Mouse (Mus musculus) T-cell, adult 66 days (primary cell): ENCODE measurements around the gene Pak1ip1. TPM values are rescaled to one million over a fixed set of nuclear protein-coding genes. Genes with fewer than 3 reads are reported as not detected.

Experiments
- total RNA-seq, 2 experiments: library from RNA; stranded (reverse); gene quantifications; 3 replicates in 1 of 2; 4 replicates in 1 of 2; pipeline ENCODE4 v1.2.4; 2023

Pak1ip1 gene
- 10 to 100 TPM; 70.5 to 81.3 TPM for total RNA-seq

GRCm38 (mm10) chr13:41000926-41001639 is at the start of gene Pak1ip1:
TSS of gene Pak1ip1 (plus strand) at chr13:41001023.

GRCm38 (mm10) chr13:41015829-41016634 is 15.2 kb downstream of the Pak1ip1 start, which contains the start of gene Tmem14c:
TSS of gene Tmem14c (plus strand) at chr13:41016292.

Other genes with a start within 250 kb of the Pak1ip1 start
- 1 to 10 TPM in 1 of 2 experiments, under 1 TPM in 1; 0.80 to 3.0 TPM for gene Gcnt2, start 141.3 kb upstream of the Pak1ip1 start, total RNA-seq
- 10 to 100 TPM; 49.4 to 49.8 TPM for gene Tmem14c, start 15.3 kb downstream of the Pak1ip1 start, total RNA-seq
- not detected for gene Mak, start 78.7 kb downstream of the Pak1ip1 start, total RNA-seq
- under 1 TPM in 1 of 2 experiments, not detected in 1; 0.36 TPM for gene Gcm2, start 110.0 kb downstream of the Pak1ip1 start, total RNA-seq
- not detected for gene Sycp2l, start 113.3 kb downstream of the Pak1ip1 start, total RNA-seq
- gene Elovl2, start 219.4 kb downstream of the Pak1ip1 start, total RNA-seq = not detected
- 1 to 10 TPM; 7.6 to 8.5 TPM for gene Smim13, start 248.8 kb downstream of the Pak1ip1 start, total RNA-seq